Mouse (Mus musculus): ENCODE results near the gene Tagln3.

Tagln3 gene

GRCm38 (mm10) chr16:45695445-45696160 lies 28.8 kb downstream of the Tagln3 start:
- no peak for DNase-seq (ENCODE audit: low read depth, low spot score)
- no peaks in the 10 kb centered on the region for H3K36me3 ChIP-seq (ENCODE audit: control insufficient read depth, insufficient read depth, low read length, poor library complexity, severe bottlenecking)
- H3K27me3 ChIP-seq (ENCODE audit: control insufficient read depth, insufficient read depth, low read length, poor library complexity, severe bottlenecking) = no peaks in the 10 kb centered on the region

- no peaks in the 10 kb centered on the region for H3K27me3 ChIP-seq (ENCODE audit: control insufficient read depth, insufficient read depth, low read length, poor library complexity, severe bottlenecking)
- DNase-seq (ENCODE audit: low read depth, low spot score) = no peak
Measured at GRCm38 (mm10) chr16:45693558-45693957, 30.9 kb downstream of the Tagln3 start, which contains the start of gene Tmprss7. TSS of gene Tmprss7 (minus strand) at chr16:45693658.

GRCm38 (mm10) chr16:45692851-45693250 lies 31.6 kb downstream of the Tagln3 start:
- no peak for DNase-seq (ENCODE audit: low read depth, low spot score)
- no peaks in the 10 kb centered on the region for H3K27me3 ChIP-seq (ENCODE audit: control insufficient read depth, insufficient read depth, low read length, poor library complexity, severe bottlenecking)
- H3K36me3 ChIP-seq (ENCODE audit: control insufficient read depth, insufficient read depth, low read length, poor library complexity, severe bottlenecking) = no peaks in the 10 kb centered on the region

More at GRCm38 (mm10) chr16:45693558-45693957, 30.9 kb downstream of the Tagln3 start, which contains the start of gene Tmprss7:
- H3K36me3 ChIP-seq (ENCODE audit: control insufficient read depth, insufficient read depth, low read length, poor library complexity, severe bottlenecking) = no peaks in the 10 kb centered on the region

- Histone ChIP-seq H3K27me3 (ENCODE audit: control insufficient read depth, insufficient read depth, low read length, poor library complexity, severe bottlenecking) (no peaks in the 10 kb centered on the region), H3K36me3 (ENCODE audit: control insufficient read depth, insufficient read depth, low read length, poor library complexity, severe bottlenecking) (no peaks in the 10 kb centered on the region)
- peak; percentile 4 for DNase-seq (ENCODE audit: low read depth, low spot score)
Measured at GRCm38 (mm10) chr16:45690178-45690577, 34.2 kb downstream of the Tagln3 start.

GRCm38 (mm10) chr16:45686833-45687232 lies 37.6 kb downstream of the Tagln3 start:
- no peak for DNase-seq (ENCODE audit: low read depth, low spot score)
- no peaks in the 10 kb centered on the region for H3K36me3 ChIP-seq (ENCODE audit: control insufficient read depth, insufficient read depth, low read length, poor library complexity, severe bottlenecking)
- H3K27me3 ChIP-seq (ENCODE audit: control insufficient read depth, insufficient read depth, low read length, poor library complexity, severe bottlenecking) = no peaks in the 10 kb centered on the region

- no peaks in the 10 kb centered on the region for H3K36me3 ChIP-seq (ENCODE audit: control insufficient read depth, insufficient read depth, low read length, poor library complexity, severe bottlenecking)
Measured at GRCm38 (mm10) chr16:45685295-45685694, 39.1 kb downstream of the Tagln3 start.

GRCm38 (mm10) chr16:45684815-45685214 lies 39.6 kb downstream of the Tagln3 start:
- peak; percentile 59 for DNase-seq (ENCODE audit: low read depth, low spot score)
- H3K27me3 ChIP-seq (ENCODE audit: control insufficient read depth, insufficient read depth, low read length, poor library complexity, severe bottlenecking) = no peaks in the 10 kb centered on the region

More at GRCm38 (mm10) chr16:45685295-45685694, 39.1 kb downstream of the Tagln3 start:
- H3K27me3 ChIP-seq (ENCODE audit: control insufficient read depth, insufficient read depth, low read length, poor library complexity, severe bottlenecking) = no peaks in the 10 kb centered on the region
- DNase-seq (ENCODE audit: low read depth, low spot score) = no peak

GRCm38 (mm10) chr16:45676462-45676861 lies 47.9 kb downstream of the Tagln3 start:
- Histone ChIP-seq H3K27me3 (ENCODE audit: control insufficient read depth, insufficient read depth, low read length, poor library complexity, severe bottlenecking) (no peaks in the 10 kb centered on the region), H3K36me3 (ENCODE audit: control insufficient read depth, insufficient read depth, low read length, poor library complexity, severe bottlenecking) (no peaks in the 10 kb centered on the region)
- DNase-seq (ENCODE audit: low read depth, low spot score) = peak; percentile 33

More at GRCm38 (mm10) chr16:45684815-45685214, 39.6 kb downstream of the Tagln3 start:
- H3K36me3 ChIP-seq (ENCODE audit: control insufficient read depth, insufficient read depth, low read length, poor library complexity, severe bottlenecking) = no peaks in the 10 kb centered on the region

GRCm38 (mm10) chr16:45670005-45670404 lies 54.4 kb downstream of the Tagln3 start:
- DNase-seq (ENCODE audit: low read depth, low spot score) = no peak
- no peaks in the 10 kb centered on the region for H3K36me3 ChIP-seq (ENCODE audit: control insufficient read depth, insufficient read depth, low read length, poor library complexity, severe bottlenecking)
- no peaks in the 10 kb centered on the region for H3K27me3 ChIP-seq (ENCODE audit: control insufficient read depth, insufficient read depth, low read length, poor library complexity, severe bottlenecking)

- Histone ChIP-seq H3K27me3 (ENCODE audit: control insufficient read depth, insufficient read depth, low read length, poor library complexity, severe bottlenecking) (no peaks in the 10 kb centered on the region), H3K36me3 (ENCODE audit: control insufficient read depth, insufficient read depth, low read length, poor library complexity, severe bottlenecking) (no peaks in the 10 kb centered on the region)
- DNase-seq (ENCODE audit: low read depth, low spot score) = no peak
Measured at GRCm38 (mm10) chr16:45668178-45668577, 56.2 kb downstream of the Tagln3 start.

- H3K27me3 ChIP-seq (ENCODE audit: control insufficient read depth, insufficient read depth, low read length, poor library complexity, severe bottlenecking) = no peaks in the 10 kb centered on the region
- H3K36me3 ChIP-seq (ENCODE audit: control insufficient read depth, insufficient read depth, low read length, poor library complexity, severe bottlenecking) = no peaks in the 10 kb centered on the region
- DNase-seq (ENCODE audit: low read depth, low spot score) = peak; percentile 19
Measured at GRCm38 (mm10) chr16:45666136-45666535, 58.3 kb downstream of the Tagln3 start.

GRCm38 (mm10) chr16:45662381-45662780 lies 62.0 kb downstream of the Tagln3 start:
- no peak for DNase-seq (ENCODE audit: low read depth, low spot score)

More at GRCm38 (mm10) chr16:45662381-45662780, 62.0 kb downstream of the Tagln3 start:
- Histone ChIP-seq H3K36me3 (ENCODE audit: control insufficient read depth, insufficient read depth, low read length, poor library complexity, severe bottlenecking) (no peaks in the 10 kb centered on the region), H3K27me3 (ENCODE audit: control insufficient read depth, insufficient read depth, low read length, poor library complexity, severe bottlenecking) (no peaks in the 10 kb centered on the region)
